Mouse (Mus musculus) CD4-positive, CD25-positive, alpha-beta regulatory T cell, adult 2 months (primary cell): Measurements from ENCODE around the gene Gtf2f1.

Experiments
- DNase-seq: peaks from one replicate; pipeline ENCODE4 v3.0.0-alpha.2; 2012; ENCODE audit warnings: low read depth, low spot score

The Gtf2f1 gene

DNA sequence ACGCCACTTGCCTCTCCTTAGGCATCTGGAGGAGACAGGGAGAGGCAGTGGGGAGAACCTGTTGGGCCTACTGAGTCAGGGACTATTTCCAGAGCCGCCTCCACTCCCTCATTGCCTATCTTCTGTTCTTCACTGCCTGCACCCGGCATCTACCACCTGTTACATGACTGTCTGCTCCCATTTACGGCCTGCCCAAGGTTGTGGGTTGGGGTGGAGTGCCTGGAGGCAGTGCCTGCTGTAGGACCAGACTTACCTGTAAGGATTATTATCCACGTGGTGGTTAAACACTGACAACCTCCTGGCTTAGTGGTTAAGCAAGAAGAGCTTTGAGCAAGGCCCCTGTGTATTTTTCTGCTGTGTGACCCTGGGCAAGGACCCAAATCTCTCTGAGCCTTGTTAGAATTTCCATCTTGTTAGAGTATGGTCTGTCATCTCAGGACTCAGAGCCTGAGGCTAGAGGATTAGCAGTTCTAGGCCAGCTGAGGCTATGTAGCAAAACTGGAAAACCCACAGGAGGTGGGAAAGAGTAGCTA lies 36.3 kb downstream of the Gtf2f1 start:
- DNase-seq: no peak

DNA sequence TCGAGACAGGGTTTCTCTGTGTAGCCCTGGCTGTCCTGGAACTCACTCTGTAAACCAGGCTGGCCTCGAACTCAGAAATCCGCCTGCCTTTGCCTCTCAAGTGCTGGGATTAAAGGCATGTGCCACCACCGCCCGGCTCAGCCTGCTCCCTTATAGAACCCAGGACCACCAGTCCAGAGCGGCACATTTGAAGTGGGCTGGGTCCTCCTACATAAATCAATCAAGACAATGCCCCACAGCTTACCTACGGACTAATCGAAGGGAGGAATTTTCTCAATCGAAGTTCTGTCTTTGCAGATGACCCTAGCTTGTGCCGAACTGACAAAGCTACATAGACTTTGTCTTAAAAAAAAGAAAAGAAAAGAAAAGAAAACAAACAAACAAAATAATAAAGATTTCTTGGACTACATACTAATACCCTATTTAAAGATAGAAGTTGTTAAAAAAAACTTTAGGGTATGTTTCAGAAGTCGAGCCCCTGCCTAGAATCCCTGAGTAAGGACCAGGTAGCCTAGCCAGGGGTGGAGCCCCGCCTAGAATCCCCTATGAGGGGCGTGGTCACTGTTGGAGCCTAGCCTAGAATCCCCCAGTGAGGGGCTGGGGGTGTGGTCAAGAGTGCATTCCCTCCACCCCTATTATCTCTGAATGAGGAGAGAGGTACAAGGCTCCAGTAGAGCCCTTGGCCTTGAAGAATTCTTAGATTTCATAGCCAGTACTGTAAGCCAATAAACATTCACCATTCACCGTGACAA lies 37.0 kb downstream of the Gtf2f1 start:
- DNase-seq: no peak

DNA sequence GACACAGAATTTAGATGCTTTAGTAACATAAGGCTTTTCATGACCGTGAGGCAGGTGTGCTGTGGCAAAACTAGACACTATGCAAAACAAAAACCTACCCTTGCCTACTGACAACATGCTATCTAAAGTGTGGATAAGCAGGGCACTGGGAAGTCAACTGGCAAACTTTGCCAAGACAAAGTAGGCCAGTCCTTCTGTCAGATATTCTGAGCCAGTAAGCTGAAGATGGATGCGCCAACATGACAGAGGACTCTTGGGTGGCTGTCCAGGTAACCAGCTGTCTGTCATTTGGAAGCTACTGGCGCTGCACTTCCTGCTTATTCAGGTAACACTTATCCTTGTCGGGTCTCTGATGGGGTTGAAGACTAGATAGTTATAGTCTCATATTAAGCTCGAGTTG lies 41.0 kb downstream of the Gtf2f1 start:
- DNase-seq: no peak

DNA sequence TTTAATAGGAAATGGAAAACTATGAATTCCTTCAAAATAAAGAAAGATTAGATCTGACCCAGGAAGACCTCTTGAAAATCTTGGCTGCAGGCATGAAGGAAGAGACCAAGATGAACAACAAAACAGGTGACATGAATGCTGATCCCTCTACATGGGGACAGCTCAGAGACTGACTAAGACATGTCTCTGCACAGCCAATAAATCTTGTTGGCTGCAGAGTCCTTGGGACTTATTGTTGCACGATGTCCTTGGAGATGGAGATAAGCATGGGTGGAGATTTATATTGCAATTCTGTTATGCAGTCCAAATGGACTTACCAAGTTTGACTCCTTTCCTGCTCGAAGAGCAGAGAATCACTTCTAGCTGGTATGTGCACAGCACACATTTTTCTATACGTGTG lies 41.8 kb downstream of the Gtf2f1 start:
- no peak for DNase-seq

DNA sequence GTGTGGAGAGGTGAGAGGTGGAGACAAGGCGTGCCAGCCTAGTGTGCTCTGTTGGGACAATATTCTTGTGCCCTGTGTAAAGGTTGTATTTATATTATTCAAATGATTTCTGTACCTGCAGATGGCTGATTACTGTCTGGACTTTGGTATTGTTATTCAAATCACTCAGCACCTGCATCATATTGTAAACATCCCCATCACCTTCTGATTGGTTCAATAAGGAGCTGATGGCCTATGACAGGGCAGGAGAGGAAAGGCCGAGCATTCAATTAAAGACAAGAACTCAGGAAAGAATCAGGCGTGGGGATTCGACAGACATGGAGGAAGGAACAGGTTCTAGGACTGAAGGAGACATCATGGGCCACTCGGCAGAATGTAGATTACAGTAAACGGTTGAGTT lies 47.4 kb downstream of the Gtf2f1 start:
- no peak for DNase-seq

DNA sequence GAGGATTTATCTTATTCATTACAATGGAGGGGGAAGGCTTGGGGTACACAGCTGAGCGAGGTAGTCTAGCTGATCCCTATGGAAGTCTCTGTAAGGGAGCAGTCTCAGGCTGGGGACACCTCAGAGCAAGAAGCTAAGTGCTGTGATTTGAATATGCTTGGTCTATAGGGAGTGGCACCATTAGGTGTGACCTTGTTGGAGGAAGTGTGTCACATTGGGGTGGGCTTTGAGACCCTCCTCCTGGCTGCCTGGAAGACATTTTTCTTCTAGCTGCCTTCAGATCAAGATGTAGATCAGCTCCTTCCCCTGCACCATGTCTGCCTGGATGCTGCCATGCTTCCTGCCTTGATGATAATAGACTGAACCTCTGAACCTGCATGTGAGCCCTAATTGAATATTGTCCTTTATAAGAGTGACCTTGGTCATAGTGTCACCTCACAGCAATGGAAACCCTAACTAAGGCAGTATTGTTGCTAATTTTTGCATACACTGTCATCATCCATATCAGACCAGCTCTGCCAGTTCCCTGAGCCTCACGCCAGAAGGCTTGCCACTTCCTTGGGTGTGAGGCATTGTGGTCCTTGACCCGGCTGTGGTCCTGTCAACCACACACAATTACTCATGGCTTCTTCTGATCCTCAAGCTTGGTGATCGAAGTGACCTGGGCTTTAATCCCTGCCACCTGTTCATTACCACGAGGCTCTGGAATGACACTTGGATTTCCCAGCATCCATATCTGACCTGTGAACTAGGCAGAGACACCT lies 48.3 kb downstream of the Gtf2f1 start:
- DNase-seq: no peak

DNA sequence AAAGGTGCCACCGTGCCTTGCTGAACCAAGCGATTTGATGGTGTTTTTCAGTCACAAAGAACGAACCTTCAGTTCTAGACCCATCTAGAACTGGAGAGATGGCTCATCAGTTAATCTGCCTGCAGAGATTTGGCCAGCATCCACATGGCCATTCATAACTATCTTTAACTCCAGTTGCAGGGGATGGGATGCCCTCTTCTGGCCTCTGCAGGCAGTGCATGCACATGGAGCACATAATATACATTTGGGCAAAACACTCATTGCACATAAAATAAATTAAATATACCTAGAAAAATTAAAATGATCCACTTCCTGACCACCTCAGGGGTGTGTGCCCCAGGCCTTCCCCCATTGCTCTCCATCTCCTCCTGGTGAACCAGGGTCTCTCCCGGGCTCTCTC lies 49.2 kb downstream of the Gtf2f1 start:
- DNase-seq: no peak

DNA sequence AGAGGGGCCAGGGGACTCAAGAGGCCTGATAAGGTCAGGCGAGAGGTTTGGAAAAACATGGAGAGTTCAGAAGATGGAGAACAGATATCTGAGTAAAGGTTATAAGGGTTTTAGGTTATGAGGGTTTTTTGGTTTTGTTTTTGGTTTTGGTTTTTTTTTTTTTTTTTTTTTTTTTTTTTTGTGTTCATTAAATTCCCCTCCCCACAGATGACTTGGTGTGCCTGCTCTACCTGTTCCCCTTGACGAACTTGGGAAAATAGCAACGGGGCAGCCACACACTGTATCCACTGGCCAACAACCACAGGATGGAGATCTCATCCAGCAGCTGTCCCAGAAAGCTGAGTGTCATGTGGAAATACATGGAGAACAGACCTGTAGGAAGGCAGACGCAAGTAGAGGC lies 52.4 kb downstream of the Gtf2f1 start:
- no peak for DNase-seq

DNA sequence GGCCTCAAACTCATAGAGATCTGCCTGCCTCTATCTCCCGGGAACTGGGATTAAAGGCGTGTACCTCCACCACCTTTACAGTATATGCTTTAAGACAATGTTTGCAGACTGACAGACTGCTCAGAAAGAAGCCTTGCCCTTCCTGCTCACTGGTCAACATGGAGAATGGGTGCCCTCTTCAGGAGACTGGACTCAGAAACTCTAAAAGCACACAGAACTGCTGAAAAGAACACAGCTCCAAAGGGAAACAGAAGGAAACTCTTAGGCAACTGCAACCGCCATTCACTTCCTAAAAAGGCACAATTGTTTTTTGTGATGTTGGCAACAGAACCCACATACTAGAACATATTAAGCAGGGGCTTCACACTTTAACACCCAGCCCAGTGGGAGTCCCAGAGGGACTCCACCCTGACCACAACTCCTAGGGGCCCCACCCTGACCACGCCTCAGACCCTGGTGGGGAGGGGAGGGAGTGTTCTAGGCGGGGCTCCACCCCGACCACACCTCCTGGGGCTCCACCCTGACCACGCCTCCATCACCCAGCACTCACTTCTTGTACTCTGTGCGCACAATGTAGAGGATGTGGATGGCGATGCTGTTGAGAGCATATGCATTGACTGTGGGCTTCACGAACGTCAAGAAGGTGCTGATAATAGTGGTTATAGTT lies 53.2 kb downstream of the Gtf2f1 start:
- DNase-seq: peak; percentile 46

DNA sequence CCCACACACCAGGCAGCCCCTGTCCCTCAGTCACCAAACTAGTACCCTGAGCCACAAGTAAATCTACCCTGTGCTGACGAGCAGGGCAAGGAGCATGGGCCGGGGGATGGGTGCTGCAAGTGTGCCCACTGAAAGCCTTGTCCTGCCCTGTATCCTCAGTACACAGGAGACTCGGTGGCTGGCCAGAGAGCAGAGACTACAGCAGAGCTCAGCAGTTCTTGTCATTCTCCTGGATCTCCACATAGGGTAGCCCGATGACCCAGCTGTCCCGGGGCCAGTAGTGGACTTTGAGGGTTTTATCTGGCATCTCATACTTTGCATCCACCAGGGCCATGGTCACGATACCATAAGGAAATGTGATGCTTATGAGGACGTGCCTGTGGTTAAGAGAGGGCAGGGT lies 56.2 kb downstream of the Gtf2f1 start:
- DNase-seq: no peak
